Mouse (Mus musculus) right cerebral cortex, postnatal 10 days (tissue): ENCODE measurements around the gene Arhgef26.

Experiments used
- DNase-seq, 2 experiments: peaks; one replicate each; pipeline ENCODE4 v3.0.0; 2021; ENCODE audit warnings: low spot score in 2 of 2

Arhgef26 gene

DNA sequence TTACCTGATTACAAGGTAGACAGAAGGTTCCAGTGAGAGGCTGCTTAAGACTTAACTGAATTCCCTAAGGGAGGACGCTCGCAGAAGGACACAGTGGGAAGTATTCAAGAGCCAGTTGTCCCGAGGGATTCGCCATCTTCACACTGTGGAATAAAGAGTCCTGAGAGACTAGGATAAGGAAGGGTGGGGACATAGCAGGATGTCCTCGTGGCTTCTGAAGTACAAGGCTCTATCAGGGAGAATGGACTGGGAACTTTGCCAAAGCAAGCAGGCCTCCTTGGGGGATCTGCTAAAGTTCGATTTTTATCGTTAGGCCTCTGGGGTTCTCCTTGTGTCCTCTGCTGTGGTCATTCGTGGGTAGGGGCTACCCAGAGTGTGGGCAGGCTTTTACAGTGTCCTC, 109.0 kb downstream of the Arhgef26 start:
- DNase-seq = no peak

DNA sequence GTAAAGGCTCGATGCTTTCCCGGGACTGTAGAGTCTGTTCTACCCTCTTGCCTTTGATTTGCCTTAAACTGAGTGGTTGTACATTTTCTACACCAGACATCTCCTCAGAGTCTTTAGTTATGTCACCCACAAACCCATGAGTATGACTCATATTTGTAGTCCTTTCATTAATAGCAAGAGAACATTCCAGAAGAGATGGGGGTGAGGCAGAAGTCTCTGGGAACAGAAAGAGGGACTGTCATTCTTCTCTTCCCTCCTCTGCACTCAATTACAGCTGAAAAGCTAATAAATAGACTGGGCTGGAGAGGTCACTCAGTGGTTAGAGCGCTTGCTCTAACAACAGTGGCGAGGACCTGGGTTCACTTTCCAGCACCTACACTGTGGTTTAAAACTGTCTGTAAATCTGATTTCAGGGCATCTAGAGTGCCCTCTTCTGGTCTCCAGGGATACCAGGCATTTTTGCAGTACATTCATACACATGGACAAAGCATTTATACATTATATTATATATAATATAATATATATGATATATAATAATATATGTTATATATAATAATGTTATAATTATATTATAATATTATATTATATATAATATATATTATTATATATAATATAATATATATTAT, 111.8 kb downstream of the Arhgef26 start:
- no peak for DNase-seq

DNA sequence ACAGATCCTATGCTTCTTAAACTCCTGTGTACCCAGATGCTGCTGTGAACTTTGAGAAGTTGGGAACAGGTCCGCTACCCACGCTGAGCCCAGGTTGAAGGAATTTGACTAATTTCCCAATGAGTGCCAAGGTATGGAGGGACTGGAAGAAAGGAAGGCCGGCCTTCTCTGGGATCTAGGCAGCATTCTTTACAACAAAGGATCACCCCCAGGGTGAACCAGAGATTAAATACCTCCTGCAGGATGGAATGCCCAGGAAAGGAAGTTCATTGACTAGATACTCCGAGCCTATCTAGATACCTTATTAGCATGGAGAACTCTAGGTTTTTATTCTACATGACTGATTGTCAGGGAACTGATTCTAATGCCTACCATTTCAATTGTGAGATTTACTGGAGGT, 114.8 kb downstream of the Arhgef26 start:
- DNase-seq = no peak

DNA sequence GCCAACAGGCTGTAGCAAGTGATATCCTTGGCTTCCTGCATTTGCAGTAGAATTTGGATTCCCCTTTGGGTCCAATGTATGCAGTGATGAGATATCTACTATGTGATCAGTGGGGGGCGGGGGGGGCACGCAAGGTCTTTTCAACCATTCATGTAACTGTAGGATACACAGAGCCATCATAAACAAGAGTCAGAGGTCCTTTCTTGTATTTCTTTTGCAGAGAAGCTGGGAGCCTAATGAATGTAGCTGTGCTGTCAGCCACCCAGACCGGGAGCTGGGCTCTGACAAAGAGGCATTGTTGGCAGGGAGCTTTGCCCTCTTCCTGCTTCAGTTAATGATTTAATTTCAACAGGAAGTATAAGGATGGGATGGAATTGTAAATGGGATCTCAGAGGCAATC, 116.0 kb downstream of the Arhgef26 start:
- DNase-seq = peak; percentile 51 to 57

DNA sequence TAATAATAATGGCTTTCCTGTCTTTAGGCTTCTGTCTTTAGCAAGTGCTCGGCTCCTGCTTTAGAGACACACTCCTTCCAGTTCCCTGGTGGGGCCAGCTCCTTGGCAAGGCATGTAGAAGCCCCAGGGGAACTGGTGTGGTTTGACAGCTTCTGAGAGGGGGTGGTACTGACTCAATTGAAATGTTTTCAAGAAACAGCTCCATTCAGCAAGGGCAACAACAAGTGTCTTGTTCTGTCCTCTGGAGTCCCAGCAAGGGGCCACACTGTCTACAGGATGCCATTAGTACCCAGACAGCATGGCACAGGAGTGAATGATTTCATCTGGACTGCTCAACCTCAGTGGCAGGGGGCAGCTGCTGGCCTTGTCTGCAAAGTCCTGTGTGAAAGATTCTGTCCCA, 117.7 kb downstream of the Arhgef26 start:
- DNase-seq = peak; percentile 75 to 87

DNA sequence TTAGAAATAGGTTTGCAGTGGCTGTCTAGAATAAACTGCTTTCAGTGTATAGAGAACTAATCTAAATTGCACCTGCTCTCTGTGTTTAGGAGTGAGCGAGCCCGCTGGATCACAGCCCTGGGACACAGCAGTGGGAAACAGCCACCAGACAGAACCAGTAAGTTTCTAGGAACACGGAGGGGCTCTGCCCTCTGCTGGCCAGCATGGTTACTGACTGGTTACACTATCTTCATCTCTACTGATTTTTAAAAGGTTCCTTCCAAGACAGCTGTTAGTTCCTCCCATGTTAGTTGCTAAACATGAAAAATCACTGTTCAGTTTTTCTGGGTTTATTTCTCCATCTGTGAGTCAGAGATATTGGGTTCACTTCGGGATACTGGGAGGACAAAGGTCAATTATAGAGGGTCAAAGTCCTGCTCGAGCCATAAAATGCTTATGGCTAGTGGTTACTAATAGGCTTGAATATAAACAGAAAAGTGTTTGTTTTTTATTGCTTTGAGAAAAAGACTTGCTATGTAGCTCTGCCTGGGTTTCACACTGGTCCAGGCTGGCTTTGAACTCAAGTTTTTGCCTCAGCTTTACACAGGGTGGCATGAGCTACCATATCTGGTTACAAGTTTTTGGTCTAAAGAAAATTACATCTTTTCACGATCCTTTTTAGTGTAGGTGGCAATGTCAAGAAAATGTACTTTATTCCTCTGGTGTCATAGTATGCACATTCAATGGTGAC, 120.3 kb downstream of the Arhgef26 start:
- DNase-seq = peak; percentile 78 to 82

DNA sequence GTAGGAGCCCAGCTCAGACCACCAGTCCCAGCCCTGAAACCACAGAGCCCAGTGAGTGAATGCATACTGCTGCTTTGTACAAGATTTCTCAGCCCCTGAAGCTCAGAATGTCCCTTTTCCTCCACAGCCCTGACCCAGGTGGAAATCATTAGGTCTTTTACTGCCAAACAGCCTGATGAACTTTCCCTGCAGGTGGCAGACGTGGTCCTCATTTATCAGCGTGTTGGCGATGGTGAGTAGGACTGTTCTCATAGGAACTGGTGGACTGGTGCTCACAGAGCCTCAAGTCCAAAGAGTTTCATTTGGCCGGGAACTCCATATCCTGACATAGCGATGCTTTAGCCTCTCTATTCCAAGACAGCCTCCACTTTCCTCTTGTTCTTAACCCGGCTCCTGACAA, 121.3 kb downstream of the Arhgef26 start:
- DNase-seq = no peak

DNA sequence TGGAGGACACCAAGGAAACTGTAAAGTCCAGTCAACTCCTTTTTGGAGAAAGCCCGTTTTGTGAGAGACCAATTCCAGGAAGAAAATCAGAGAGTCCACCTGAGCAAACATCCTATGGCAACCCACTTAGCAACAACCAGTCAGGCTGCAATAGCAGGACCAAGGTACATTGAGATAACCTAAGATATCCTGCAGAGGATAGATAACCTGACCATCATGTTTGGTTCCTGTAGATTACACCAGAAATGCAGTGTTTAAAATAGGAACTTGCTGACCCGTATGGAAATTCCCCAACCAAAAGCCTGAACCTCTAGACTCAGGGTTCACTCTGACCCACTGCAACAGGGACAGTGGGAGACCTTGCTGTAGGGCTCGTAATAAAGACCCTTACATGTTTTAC, 126.1 kb downstream of the Arhgef26 start:
- DNase-seq = no peak

DNA sequence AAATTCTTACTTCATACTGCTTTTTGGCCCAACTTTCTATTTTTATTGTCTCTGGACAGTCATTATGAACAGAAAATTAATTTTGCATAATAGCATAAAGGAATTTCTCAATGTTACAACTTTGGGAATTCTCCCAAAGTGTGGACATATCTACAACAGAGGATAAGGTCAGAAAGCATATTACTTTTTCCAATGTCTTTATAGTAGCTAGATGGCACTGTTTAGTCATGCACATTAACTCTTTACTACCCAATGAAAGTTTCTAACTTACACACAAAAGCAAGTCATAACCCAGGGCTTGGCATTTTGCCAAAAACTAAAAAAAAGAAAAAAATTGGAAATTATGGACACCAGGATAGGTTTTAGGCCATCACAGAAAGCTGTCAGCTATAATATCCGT, 132.0 kb downstream of the Arhgef26 start:
- DNase-seq = no peak

DNA sequence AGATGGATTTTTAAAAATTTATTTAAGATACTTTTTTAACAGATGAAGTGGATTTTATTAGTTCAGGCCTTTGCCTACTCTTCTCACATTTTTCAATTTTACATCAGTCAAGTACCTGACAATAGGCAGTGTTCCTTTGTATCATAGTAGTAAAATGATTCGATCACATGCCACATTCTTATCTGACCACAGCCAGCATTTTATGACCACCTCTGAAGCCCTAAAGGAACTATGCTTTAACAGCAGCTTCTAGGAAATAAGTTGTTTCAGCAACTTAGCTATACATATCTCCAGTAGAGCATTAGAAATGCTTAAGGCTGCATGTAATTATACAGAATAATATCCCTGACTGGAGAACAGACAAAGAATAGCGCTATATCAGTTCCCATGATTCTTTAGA, 146.2 kb downstream of the Arhgef26 start:
- DNase-seq = no peak

DNA sequence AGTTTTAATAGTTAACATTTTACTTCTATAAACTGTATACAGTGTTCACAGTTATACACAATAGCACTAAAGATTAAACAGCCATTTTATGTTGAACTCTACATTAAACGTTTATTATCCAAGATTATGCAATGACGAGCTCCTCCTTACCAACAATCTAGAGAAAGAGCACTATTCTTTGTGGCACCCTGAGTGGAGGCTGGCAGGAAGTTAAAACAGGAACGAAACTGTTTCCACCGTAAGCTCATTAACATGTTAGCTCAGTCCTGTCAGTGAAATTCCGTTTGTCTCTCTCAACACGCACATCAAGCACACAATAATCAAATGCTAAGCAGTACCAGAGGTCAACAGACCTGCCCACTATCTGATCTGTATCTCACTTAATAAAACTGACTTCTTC, 154.4 kb downstream of the Arhgef26 start:
- no peak for DNase-seq

DNA sequence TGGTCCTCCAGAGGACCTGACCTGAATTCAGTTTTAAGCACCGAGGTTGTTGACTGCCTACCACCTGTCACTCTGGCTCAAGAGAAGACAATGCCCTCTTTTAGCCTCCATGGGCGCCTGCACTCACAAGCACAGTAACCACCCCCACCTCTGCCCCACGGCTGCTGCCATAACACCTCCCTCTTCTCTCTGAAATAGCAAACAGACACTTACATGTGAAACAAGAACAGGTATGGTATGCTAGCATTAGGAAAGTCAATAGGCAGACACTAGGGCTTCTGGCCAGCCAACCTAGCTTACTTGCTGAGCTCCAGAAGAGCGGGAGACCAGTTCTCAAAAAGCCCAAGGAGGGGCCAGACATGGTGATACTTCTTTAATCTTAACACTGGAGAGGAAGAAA, 161.2 kb downstream of the Arhgef26 start:
- no peak for DNase-seq

DNA sequence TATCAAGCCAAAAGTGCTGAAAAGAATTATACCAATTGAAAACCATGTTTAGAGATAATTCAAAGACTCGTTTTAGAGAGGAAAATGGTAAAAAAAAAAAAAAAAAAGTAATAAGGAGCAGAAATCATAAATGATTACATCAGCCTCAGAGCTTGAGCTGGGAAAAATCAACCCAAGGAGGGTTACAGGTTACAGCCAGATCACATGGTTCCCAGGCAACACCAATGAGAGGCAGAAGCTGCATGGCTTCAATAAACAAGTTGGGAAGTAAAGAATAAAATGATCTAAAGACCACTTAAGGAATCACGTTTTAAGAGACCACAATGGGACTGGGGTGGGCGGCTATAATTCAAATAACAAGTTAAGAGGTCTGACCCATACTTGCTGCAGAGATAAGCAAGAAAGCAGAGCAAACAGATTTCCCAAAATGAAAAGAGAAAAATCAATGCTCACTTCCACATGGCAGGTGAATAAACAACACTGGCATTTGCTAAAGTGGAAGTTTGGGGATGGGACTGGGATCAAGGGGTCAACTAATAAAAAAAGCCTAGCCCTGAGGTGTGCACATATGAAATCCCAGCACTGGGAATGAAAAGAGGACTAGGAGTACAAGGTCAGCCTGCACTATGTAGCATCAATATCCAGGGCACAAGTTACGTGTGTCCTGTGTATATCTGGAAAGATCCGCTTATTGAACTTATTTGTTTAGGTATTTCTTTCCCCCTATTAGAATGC, 167.2 kb downstream of the Arhgef26 start:
- no peak for DNase-seq

DNA sequence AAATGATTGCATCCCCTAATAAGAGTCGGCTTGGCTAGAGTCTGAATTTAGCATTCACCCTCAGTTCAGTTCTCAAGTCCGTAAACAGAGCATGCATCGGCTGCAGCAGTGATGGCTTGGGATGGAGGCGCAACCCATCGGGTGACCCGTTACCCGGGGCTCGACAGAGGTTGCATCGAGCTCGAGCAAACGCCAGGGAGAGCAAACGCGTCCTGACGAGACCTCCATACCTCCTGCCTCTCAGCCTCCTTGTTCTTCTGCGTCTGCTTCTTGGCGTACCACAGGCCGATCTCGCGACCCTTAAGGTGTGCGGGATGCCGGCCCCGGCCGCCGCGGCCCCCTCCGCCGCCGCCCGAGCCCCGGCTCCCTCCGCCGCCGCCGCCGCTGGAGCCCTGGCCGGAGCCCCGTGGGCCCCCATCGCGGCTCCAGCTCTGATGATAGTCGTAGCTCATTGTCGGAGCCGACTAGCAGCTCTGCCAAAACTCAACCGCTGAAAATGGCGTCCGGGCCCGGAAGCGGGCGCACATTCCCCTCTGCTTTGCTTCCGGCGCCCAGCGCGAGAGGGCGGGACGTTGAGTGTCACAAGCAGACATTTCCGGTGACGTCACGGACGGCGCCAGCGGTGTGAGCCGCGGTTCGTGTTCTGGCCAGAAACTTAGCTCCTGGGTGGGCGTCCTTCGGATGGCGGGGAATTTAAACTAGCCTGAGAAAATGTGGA, 168.5 kb downstream of the Arhgef26 start, which contains the start of gene Dhx36:
Dhx36 (minus strand) TSS at position 517 of the 718 bp plus-strand sequence.
- DNase-seq = peak; percentile 99

DNA sequence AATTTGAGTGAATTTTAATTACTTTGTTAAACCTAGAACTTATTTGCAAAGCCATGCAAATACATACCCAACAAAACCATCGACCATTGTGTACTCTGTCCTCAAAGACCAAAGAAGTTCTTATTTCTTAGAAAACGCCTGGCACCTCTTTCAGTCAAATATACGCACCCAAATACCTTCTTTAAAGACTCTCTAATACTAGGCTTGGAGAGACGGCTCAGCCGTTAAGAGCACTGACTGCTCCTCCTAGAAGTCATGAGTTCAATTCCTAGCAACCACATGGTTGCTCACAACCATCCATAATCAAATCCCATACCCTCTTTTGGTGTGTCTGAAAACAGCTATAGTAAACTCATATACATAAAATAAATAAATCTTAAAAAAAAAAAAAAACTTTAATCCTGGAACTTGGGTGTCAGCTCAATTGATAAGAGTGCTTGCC, 169.1 kb downstream of the Arhgef26 start:
- DNase-seq = no peak
